Mouse (Mus musculus): ENCODE results near the gene Fryl. TPM values are rescaled to one million over a fixed set of nuclear protein-coding genes. Genes with fewer than 3 reads are reported as not detected.
"Not testable (repeated sequence)": the region's sequence is repeated elsewhere in the genome, so short reads cannot be mapped to it uniquely, and the experiment has no call there.

Gene Fryl
- total and polyA plus RNA-seq, 2 experiments from 2014 or later = 17.7 to 53.6 TPM

DNA sequence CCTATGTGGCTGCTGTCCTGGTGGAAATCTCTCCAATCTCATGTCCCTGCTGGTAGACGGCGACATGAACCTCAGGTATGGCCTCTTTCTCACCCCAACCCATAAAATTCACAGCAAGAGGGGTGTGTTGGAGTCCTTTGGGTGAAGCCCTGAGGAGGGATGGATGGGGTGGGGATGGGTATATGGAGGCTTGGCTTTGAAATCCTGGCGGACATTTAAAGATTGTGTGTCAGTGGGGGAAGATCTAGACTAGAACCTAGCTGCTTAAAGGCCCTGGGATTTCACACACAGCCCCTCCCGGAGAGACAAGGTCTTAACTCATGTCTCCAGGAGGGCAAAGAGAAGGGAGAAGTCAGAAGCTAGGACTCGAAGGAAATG is 248.8 kb downstream of the Fryl start:
- DNase-seq = no peak
- H3K4me3 ChIP-seq (ENCODE audit: low read depth, low read length) = peak overlapping the region; percentile 42
- peak overlapping the region; percentile 66 for H3K4me2 ChIP-seq (ENCODE audit: low read depth)
- WGBS = 39% methylated on average over 5 of the region's 5 CpGs
- H3K36me3 ChIP-seq (ENCODE audit: insufficient read depth) = no peaks in the 10 kb centered on the region
- no peaks in the 10 kb centered on the region for H3K9me3 ChIP-seq (ENCODE audit: low read length)
- H3K27ac ChIP-seq (ENCODE audit: low read depth, low read length) = no peak overlapping the region
- H3K9ac ChIP-seq = no peak overlapping the region
- 0 out of 2 replicates have a peak, but pooled peaks cover 3% of the 10 kb centered on the region for H3K27me3 ChIP-seq (ENCODE audit: insufficient read depth, low read length)
- peak; percentile 27 for ATAC-seq
- no peaks in the 10 kb centered on the region for H3K4me1 ChIP-seq (ENCODE audit: insufficient read depth)
- 0 out of 2 replicates have a peak, but pooled peaks have one; percentile 0 for TF ChIP-seq CTCF (IDR thresholded peaks at IDR 0.05; ENCODE audit: low read depth)

DNA sequence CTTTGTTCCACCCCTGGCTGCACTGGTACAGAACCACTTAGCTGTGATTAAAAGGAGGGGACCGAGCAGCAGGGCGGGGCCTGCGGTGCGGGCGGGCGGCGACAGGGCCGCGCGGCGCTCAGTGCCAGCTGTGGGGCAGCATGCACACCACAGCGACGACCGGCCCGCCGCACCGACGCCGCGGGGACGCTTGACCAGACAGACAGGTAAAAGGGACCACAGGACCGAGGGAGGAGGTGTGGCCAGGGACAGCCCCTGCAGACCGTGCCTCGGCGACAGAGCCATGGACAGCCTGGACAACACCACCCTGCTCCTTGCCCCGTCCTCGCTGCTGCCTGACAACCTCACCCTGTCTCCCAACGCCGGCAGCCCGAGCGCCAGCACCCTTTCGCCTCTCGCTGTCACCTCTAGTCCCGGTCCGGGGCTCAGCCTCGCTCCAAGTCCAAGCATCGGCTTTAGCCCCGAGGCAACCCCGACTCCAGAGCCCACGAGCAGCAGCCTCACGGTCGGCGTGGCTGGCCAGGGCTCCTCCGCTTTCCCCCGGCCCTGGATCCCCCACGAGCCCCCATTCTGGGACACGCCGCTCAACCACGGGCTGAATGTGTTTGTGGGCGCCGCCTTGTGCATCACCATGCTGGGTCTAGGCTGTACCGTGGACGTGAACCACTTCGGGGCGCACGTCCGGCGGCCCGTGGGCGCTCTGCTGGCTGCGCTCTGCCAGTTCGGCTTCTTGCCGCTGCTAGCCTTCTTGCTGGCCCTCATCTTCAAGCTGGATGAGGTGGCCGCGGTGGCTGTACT is 249.4 kb downstream of the Fryl start, which contains the start of gene Slc10a4:
Gene Slc10a4 (plus strand): TSS at position 100 of the 798 bp plus-strand sequence.
- Histone ChIP-seq H3K4me3 (ENCODE audit: low read depth, low read length) (peak within 1 kb of the TSS; percentile 42), H3K9ac (peak within 1 kb of the TSS; percentile 55), H3K27me3 (ENCODE audit: insufficient read depth, low read length) (0 out of 2 replicates have a peak, but pooled peaks cover 3% of the 10 kb centered on the region), H3K27ac (ENCODE audit: low read depth, low read length) (no peak within 1 kb of the TSS), H3K4me1 (ENCODE audit: insufficient read depth) (no peaks in the 10 kb centered on the region), H3K4me2 (ENCODE audit: low read depth) (peak within 1 kb of the TSS; percentile 66), H3K36me3 (ENCODE audit: insufficient read depth) (no peaks in the 10 kb centered on the region), H3K9me3 (ENCODE audit: low read length) (no peaks in the 10 kb centered on the region)
- DNase-seq = peak; percentile 24
- TF ChIP-seq CTCF (IDR thresholded peaks at IDR 0.05; ENCODE audit: low read depth) = peak; percentile 16; the same call in 1 of the 2 replicates
- peak; percentile 89 for ATAC-seq
- 6% methylated on average over 56 of the region's 65 CpGs for WGBS

DNA sequence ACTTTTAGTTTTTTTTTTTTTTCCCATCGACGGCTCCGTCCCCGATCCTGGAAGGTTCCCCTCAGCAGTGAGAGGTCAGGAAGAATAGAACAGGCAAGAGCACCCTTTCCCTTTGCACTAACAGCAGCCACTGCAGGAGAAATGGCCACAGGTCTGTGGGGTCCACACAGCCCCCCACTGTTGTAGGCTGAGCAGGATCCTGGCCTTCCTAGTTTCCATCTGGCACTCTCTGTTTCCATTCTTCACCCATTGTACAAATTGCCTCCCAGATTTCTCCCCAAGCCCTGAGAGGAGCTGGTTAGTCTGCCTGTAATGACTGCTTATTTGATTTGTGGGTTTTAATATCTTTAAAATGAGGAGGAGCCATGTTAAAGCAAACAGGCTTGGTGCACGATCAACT is 252.4 kb downstream of the Fryl start:
- no peak overlapping the region for H3K4me2 ChIP-seq (ENCODE audit: low read depth)
- no peaks in the 10 kb centered on the region for H3K9me3 ChIP-seq (ENCODE audit: low read length)
- ATAC-seq (no peak), DNase-seq (no peak)
- H3K4me1 ChIP-seq (ENCODE audit: insufficient read depth) = no peaks in the 10 kb centered on the region
- 87% methylated on average over 5 of the region's 5 CpGs for WGBS
- H3K27me3 ChIP-seq (ENCODE audit: insufficient read depth, low read length) = 0 out of 2 replicates have a peak, but pooled peaks cover 3% of the 10 kb centered on the region
- H3K4me3 ChIP-seq (ENCODE audit: low read depth, low read length) = no peak overlapping the region
- no peaks in the 10 kb centered on the region for H3K36me3 ChIP-seq (ENCODE audit: insufficient read depth)
- no peak for TF ChIP-seq CTCF (IDR thresholded peaks at IDR 0.05; ENCODE audit: low read depth)
- H3K27ac ChIP-seq (ENCODE audit: low read depth, low read length) = no peak overlapping the region
- H3K9ac ChIP-seq = no peak overlapping the region

DNA sequence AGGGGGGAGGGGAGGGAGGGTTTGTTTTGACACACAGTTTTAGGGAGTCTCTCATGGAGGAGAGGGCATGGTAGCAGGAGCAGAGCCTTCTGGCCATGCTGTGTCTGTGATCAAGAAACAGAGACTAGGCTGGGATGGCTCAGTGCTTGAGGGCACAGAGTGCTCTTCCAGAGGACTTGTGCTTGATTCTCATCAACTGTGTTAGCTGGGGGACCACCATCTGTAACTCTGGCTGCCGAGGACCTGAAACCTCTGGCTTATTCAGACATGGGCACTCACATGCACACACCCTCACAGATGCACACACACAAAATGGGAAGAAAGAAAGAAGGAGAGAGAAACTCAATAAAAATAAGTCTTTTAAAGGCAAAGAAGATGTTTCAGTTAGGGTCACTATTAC is 257.9 kb downstream of the Fryl start:
- H3K27ac ChIP-seq (ENCODE audit: low read depth, low read length); H3K4me2 ChIP-seq (ENCODE audit: low read depth); H3K36me3 ChIP-seq (ENCODE audit: insufficient read depth); H3K27me3 ChIP-seq (ENCODE audit: insufficient read depth, low read length); ATAC-seq; H3K4me3 ChIP-seq (ENCODE audit: low read depth, low read length); H3K9me3 ChIP-seq (ENCODE audit: low read length); H3K4me1 ChIP-seq (ENCODE audit: insufficient read depth); H3K9ac ChIP-seq; DNase-seq: not testable (repeated sequence)
- WGBS = 93% methylated on average over 1 of the region's 1 CpGs

GRCm38 (mm10) chr5:72995379-72995778 is 261.0 kb downstream of the Fryl start:
- no peak for DNase-seq
- Histone ChIP-seq H3K4me1 (ENCODE audit: insufficient read depth) (no peaks in the 10 kb centered on the region), H3K4me3 (ENCODE audit: low read depth, low read length) (no peak overlapping the region), H3K9ac (no peak overlapping the region), H3K4me2 (ENCODE audit: low read depth) (no peak overlapping the region), H3K27ac (ENCODE audit: low read depth, low read length) (no peak overlapping the region), H3K9me3 (ENCODE audit: low read length) (no peaks in the 10 kb centered on the region), H3K27me3 (ENCODE audit: insufficient read depth, low read length) (no peaks in the 10 kb centered on the region), H3K36me3 (ENCODE audit: insufficient read depth) (no peaks in the 10 kb centered on the region)
- WGBS = 26% methylated on average over 10 of the region's 10 CpGs
- no peak for TF ChIP-seq CTCF (IDR thresholded peaks at IDR 0.05; ENCODE audit: low read depth)
- ATAC-seq = no peak

GRCm38 (mm10) chr5:72994928-72995327 is 261.5 kb downstream of the Fryl start:
- H3K4me1 ChIP-seq (ENCODE audit: insufficient read depth) = 0 out of 2 replicates have a peak, but pooled peaks cover under 1% of the 10 kb centered on the region
- H3K36me3 ChIP-seq (ENCODE audit: insufficient read depth) = no peaks in the 10 kb centered on the region
- no peak overlapping the region for H3K27ac ChIP-seq (ENCODE audit: low read depth, low read length)
- DNase-seq (no peak), ATAC-seq (no peak)
- no peaks in the 10 kb centered on the region for H3K27me3 ChIP-seq (ENCODE audit: insufficient read depth, low read length)
- H3K4me3 ChIP-seq (ENCODE audit: low read depth, low read length) = no peak overlapping the region
- H3K9me3 ChIP-seq (ENCODE audit: low read length) = no peaks in the 10 kb centered on the region
- no peak overlapping the region for H3K4me2 ChIP-seq (ENCODE audit: low read depth)
- no peak for TF ChIP-seq CTCF (IDR thresholded peaks at IDR 0.05; ENCODE audit: low read depth)
- WGBS = 59% methylated on average over 2 of the region's 2 CpGs
- no peak overlapping the region for H3K9ac ChIP-seq

DNA sequence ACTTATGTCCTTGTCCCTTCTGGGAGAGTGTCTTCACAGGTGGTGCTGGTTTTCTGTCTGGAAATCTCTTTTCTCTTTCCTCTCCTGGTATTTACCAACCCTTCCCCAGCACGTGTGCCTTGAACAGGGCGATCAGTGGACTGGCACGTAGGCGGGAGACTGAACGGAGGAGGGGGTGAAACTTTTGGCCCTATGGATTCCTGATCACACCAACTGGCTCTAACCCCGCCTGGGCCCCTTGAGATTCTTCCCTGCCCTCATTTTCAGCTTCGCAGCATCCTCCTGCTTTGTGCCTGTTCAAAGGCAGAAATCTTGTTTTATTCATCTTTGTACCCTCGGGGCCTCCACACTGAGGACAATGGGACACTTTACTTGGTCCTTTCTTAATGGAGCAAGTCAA is 262.0 kb downstream of the Fryl start:
- no peak for TF ChIP-seq CTCF (IDR thresholded peaks at IDR 0.05; ENCODE audit: low read depth)
- no peak overlapping the region for H3K27ac ChIP-seq (ENCODE audit: low read depth, low read length)
- H3K4me3 ChIP-seq (ENCODE audit: low read depth, low read length) = no peak overlapping the region
- no peaks in the 10 kb centered on the region for H3K27me3 ChIP-seq (ENCODE audit: insufficient read depth, low read length)
- no peak for DNase-seq
- H3K9ac ChIP-seq = no peak overlapping the region
- H3K4me1 ChIP-seq (ENCODE audit: insufficient read depth) = 0 out of 2 replicates have a peak, but pooled peaks cover 3% of the 10 kb centered on the region
- WGBS = 38% methylated on average over 8 of the region's 8 CpGs
- no peak for ATAC-seq
- H3K9me3 ChIP-seq (ENCODE audit: low read length) = no peaks in the 10 kb centered on the region
- no peak overlapping the region for H3K4me2 ChIP-seq (ENCODE audit: low read depth)
- H3K36me3 ChIP-seq (ENCODE audit: insufficient read depth) = no peaks in the 10 kb centered on the region
